In genomic region chr2:11914782-11915181, GRCm38 (mm10) we compare ENCODE assay signal across 15 mouse cellular contexts.
DNase-seq lines count a peak whose midpoint lies in the region; ATAC-seq and TF ChIP-seq lines count a peak whose summit lies in the region.
"Had no signal": no experiment of that assay in that cellular context is flagged by ENCODE, and none has a peak within 500 bp of the region (broad histone marks: within the 10 kb centered on the region; RNA-seq: fewer than 3 reads in every experiment).

No protein-coding gene starts in this region.

- peak; percentile 80 for ATAC-seq in heart, embryonic 13.5 days (ENCODE audit: extremely low read depth, insufficient number of reproducible peaks, low FRiP score, low TSS enrichment)
- ATAC-seq in erythroid progenitor cell, adult 5-6 weeks (replicated peaks; ENCODE audit: low FRiP score, poor library complexity, severe bottlenecking) = peak; percentile 68
- ATAC-seq: forebrain, postnatal 0 days; midbrain, embryonic 13.5 days had no signal

- H3K79me2 ChIP-seq in C2C12 (ENCODE audit: control insufficient read depth, insufficient read depth) = no peaks in the 10 kb centered on the region

- H3K4me2 ChIP-seq in heart, embryonic 13.5 days = no peak overlapping the region
- H3K4me2 ChIP-seq: midbrain, embryonic 13.5 days; stomach, embryonic 15.5 days had no signal

- TF ChIP-seq CTCF in C2C12 (IDR thresholded peaks at IDR 0.05; ENCODE audit: control insufficient read depth, insufficient read depth, insufficient read length) = no peak

- H3K27me3 ChIP-seq in heart, embryonic 13.5 days (replicated peaks) = no peaks in the 10 kb centered on the region
- no peaks in the 10 kb centered on the region for H3K27me3 ChIP-seq in C2C12 (ENCODE audit: control insufficient read depth, insufficient read depth, insufficient read length)
- H3K27me3 ChIP-seq: midbrain, embryonic 13.5 days; stomach, embryonic 15.5 days had no signal

- no peaks in the 10 kb centered on the region for H3K36me3 ChIP-seq in heart, embryonic 13.5 days
- H3K36me3 ChIP-seq in C2C12 (ENCODE audit: control insufficient read depth, insufficient read depth) = no peaks in the 10 kb centered on the region
- H3K36me3 ChIP-seq: heart, embryonic 10.5 days; midbrain, embryonic 13.5 days; stomach, embryonic 15.5 days had no signal

- no peak for DNase-seq in heart, postnatal 36 days
- DNase-seq in ZHBTc4 (ENCODE audit: low read depth, low spot score) (peak; percentile 68), MN1 (ENCODE audit: low spot score) (no peak)
- no peak for DNase-seq in retina, embryonic 14.5 days (ENCODE audit: low spot score)
- no peak for DNase-seq in right cerebral cortex, adult 18-20 months
- DNase-seq: adrenal gland, postnatal 36 days; forebrain, postnatal 0 days; kidney, postnatal 25 days; lung, postnatal 14 days had no signal

- no peaks in the 10 kb centered on the region for H3K9me3 ChIP-seq in heart, embryonic 13.5 days
- H3K9me3 ChIP-seq: heart, embryonic 10.5 days; midbrain, embryonic 13.5 days; stomach, embryonic 15.5 days had no signal

- no peaks in the 10 kb centered on the region for H3K4me1 ChIP-seq in heart, embryonic 13.5 days
- H3K4me1 ChIP-seq: heart, embryonic 10.5 days; midbrain, embryonic 13.5 days; stomach, embryonic 15.5 days had no signal

- no peak overlapping the region for H3K27ac ChIP-seq in heart, embryonic 13.5 days (replicated peaks)
- H3K27ac ChIP-seq: heart, embryonic 10.5 days; midbrain, embryonic 13.5 days; stomach, embryonic 15.5 days had no signal

- H3K9ac ChIP-seq in heart, embryonic 13.5 days = no peak overlapping the region
- H3K9ac ChIP-seq: forebrain, postnatal 0 days; midbrain, embryonic 13.5 days; stomach, embryonic 15.5 days had no signal

- H3K79me3 ChIP-seq in C2C12 (ENCODE audit: low read depth) = no peaks in the 10 kb centered on the region

- H3K4me3 ChIP-seq in heart, embryonic 13.5 days = no peak overlapping the region
- H3K4me3 ChIP-seq in C2C12 (ENCODE audit: insufficient read depth, poor library complexity, severe bottlenecking) = no peak overlapping the region
- H3K4me3 ChIP-seq: heart, embryonic 10.5 days; midbrain, embryonic 13.5 days; stomach, embryonic 15.5 days had no signal

- WGBS in heart, embryonic 13.5 days = 70% methylated on average over 1 of the region's 1 CpGs

- intact Hi-C loops in heart, postnatal 36 days (cut with DNase I) = no loop called here

- no peak overlapping the region for H3ac ChIP-seq in C2C12 (ENCODE audit: control insufficient read depth, insufficient read length, low read depth)

TF ChIP-seq in C2C12, 6 proteins besides CTCF, POLR2A, EP300 and RAD21:
- TF ChIP-seq USF1 (IDR thresholded peaks at IDR 0.05; ENCODE audit: low read depth) = no peak
- peak; percentile 73 for TF ChIP-seq FOSL1 (IDR thresholded peaks at IDR 0.05; ENCODE audit: insufficient read depth, low read length, poor library complexity, severe bottlenecking)
- TF ChIP-seq MYOD1 (IDR thresholded peaks at IDR 0.05; ENCODE audit: control insufficient read depth, insufficient read length, low read depth) = no peak
- no peak for TF ChIP-seq MYOG (IDR thresholded peaks at IDR 0.05; ENCODE audit: control insufficient read depth, extremely low read depth, insufficient read length)
- peak; percentile 10 for TF ChIP-seq CEBPB (IDR thresholded peaks at IDR 0.05; ENCODE audit: low read depth)
- no peak for TF ChIP-seq MAX (IDR thresholded peaks at IDR 0.05)
